Mouse (Mus musculus) neural tube, embryonic 10.5 days (tissue): ENCODE results near the gene 2210011C24Rik.
A peak's percentile ranks its signal among the peaks of the same experiment; 100 is the strongest.

Experiments used
- DNase-seq: peaks from one replicate; pipeline ENCODE4 v3.0.0-alpha.2; 2017; ENCODE audit warnings: low spot score; ENCODE audit errors: extremely low spot score

The 2210011C24Rik gene

GRCm38 (mm10) chr8:84011705-84012498, at the start of gene 2210011C24Rik:
Gene 2210011C24Rik (minus strand): TSS chr8:84012171.
- no peak for DNase-seq

GRCm38 (mm10) chr8:84060245-84060644, 48.3 kb upstream of the 2210011C24Rik start:
- no peak for DNase-seq

GRCm38 (mm10) chr8:84059226-84059625, 47.3 kb upstream of the 2210011C24Rik start:
- no peak for DNase-seq

- DNase-seq: no peak
These were observed 45.9 kb upstream of the 2210011C24Rik start for GRCm38 (mm10) chr8:84057827-84058226.

- no peak for DNase-seq
These were observed 41.3 kb upstream of the 2210011C24Rik start for GRCm38 (mm10) chr8:84053229-84053628.

- DNase-seq: no peak
These were observed 40.8 kb upstream of the 2210011C24Rik start for GRCm38 (mm10) chr8:84052746-84053145.

GRCm38 (mm10) chr8:84048171-84048570, 36.2 kb upstream of the 2210011C24Rik start:
- no peak for DNase-seq

GRCm38 (mm10) chr8:84046505-84046904, 34.5 kb upstream of the 2210011C24Rik start:
- no peak for DNase-seq

GRCm38 (mm10) chr8:84044900-84045299, 32.9 kb upstream of the 2210011C24Rik start, which contains the start of gene Rln3:
Gene Rln3 (minus strand): TSS chr8:84045000.
- DNase-seq: no peak

GRCm38 (mm10) chr8:84044103-84044502, 32.1 kb upstream of the 2210011C24Rik start:
- no peak for DNase-seq

- no peak for DNase-seq
These were observed 31.0 kb upstream of the 2210011C24Rik start for GRCm38 (mm10) chr8:84042948-84043342.

- DNase-seq: peak; percentile 69
These were observed 30.3 kb upstream of the 2210011C24Rik start, which contains the start of gene Il27ra for GRCm38 (mm10) chr8:84042066-84042947. Gene Il27ra (minus strand): TSS chr8:84042589.

- DNase-seq: peak; percentile 87
These were observed 27.1 kb upstream of the 2210011C24Rik start for GRCm38 (mm10) chr8:84039050-84039449.

- DNase-seq: no peak
These were observed 26.0 kb upstream of the 2210011C24Rik start for GRCm38 (mm10) chr8:84038015-84038414.

GRCm38 (mm10) chr8:84032777-84033176, 20.8 kb upstream of the 2210011C24Rik start:
- no peak for DNase-seq

- no peak for DNase-seq
These were observed 17.3 kb upstream of the 2210011C24Rik start for GRCm38 (mm10) chr8:84029272-84029671.

GRCm38 (mm10) chr8:84027449-84027848, 15.5 kb upstream of the 2210011C24Rik start:
- DNase-seq: no peak

GRCm38 (mm10) chr8:84025863-84026262, 13.9 kb upstream of the 2210011C24Rik start:
- peak; percentile 69 for DNase-seq

GRCm38 (mm10) chr8:84024171-84024570, 12.2 kb upstream of the 2210011C24Rik start:
- peak; percentile 70 for DNase-seq

GRCm38 (mm10) chr8:84023631-84024030, 11.7 kb upstream of the 2210011C24Rik start:
- no peak for DNase-seq

GRCm38 (mm10) chr8:84023085-84023484, 11.1 kb upstream of the 2210011C24Rik start:
- no peak for DNase-seq

GRCm38 (mm10) chr8:84021569-84021968, 9.6 kb upstream of the 2210011C24Rik start:
- no peak for DNase-seq
